Mouse (Mus musculus) kidney, adult 11 months (tissue): ENCODE measurements around the gene Tppp.
"Not testable (repeated sequence)": the region's sequence is repeated elsewhere in the genome, so short reads cannot be mapped to it uniquely, and the experiment has no call there.

ENCODE experiments used
- DNase-seq: peaks from one replicate; pipeline ENCODE4 v3.0.0; 2022

Tppp gene

DNA sequence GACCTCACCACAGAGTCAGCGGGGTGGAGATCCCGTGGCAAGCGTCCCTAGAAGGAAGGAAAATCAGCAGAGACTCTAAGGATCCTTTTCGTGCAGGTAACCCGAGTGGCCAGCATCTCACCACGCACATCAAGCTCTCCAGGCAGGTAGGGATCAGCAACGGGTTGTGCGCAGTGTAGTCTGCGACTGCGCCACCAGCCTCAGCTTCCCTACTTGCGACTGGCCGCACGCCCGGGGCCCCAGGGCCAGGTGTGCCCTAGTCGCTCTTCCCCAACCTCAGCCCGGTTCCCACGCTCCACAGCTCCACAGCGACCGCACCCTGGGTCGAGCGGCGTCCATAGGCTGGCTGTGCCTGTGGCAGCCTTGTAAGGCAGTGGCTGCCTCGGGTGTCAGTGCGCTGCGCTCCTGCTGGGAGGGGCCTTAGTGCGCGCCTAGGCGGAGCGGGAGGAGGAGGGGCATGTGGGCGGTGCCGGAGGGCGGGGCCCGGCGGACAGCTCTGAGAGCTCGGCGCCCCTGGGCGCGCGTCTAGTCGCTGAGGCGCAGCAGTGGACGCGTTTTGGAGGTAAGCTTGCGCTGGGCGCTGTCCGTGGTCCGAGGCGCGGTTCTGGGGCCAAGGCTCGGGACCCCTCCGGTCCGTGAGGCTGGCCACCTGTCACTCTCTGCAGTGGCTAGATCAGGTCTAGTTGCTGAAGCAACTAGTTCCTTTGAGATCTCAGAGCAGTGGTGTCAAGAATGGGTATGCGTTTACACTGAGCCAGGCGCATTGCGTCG is at the start of gene Tppp:
Gene Tppp, plus strand, starts transcription at position 460 of the 771 bp plus-strand sequence.
- peak; percentile 92 for DNase-seq

DNA sequence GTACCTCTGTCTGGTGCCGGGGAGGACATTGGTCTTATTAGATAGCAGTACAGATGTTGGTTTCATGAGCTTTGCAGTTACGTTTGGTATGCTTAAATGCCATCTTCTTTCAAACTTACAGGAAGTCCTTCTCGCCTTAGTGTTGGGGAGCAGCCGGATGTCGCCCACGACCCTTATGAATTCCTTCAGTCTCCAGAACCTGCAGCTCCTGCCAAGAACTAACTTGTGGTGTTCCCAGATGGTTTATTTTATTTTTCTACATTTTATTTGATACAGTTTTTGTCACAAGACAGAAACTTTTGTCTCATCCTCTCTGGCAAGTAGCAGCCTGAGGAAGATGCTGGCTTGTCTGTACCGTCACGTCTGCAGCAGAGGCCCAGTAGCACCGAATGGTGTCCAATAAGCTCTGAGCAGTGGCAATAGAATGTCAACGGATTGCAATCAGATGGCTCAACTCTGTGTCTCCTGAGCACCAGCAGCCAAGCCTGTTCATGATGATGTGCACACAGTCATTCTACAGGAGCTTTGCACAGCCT is 49.0 kb upstream of the Tppp start:
- DNase-seq = no peak

DNA sequence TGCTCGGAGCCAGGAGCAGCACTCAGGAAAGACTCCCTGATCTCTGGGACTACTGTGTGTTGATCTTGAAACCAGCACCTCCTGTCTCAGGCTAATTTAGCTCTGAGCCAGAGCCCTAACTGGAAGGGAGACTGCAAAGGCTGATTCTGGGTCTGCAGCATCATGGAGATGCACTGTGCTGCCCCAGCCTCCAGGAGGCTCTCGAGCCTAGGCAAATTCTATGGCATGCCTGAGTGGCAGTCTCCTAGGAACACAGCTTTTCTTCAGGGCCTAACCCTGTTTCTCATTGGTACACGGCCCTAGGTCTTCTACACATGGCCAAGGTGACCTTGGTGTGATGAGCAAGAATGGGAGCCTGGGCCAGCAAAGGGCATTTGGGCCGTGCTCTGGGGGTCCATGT is 48.0 kb upstream of the Tppp start:
- DNase-seq = no peak

DNA sequence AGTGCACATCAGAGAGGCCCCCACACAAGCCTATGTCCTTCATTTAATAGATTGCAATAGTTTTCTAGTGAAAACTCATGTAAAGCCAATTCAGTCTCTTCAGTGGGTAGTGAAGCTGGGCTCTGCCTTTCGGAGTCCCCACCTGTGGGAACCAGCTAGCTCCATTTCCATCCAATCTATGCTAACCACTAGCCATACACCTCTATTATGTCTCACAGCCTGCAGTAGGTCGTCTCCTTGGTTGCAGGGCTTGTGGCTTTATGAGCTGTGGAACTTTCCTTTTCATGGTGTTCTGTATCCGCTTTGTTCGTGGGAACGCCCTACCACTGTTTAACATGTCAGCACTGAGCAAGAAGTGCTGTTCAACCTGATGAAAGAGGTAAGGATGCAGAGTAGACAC is 45.7 kb upstream of the Tppp start, which contains the start of gene Zdhhc11:
Gene Zdhhc11, plus strand, starts transcription at position 301 of the 400 bp plus-strand sequence.
- DNase-seq = no peak

DNA sequence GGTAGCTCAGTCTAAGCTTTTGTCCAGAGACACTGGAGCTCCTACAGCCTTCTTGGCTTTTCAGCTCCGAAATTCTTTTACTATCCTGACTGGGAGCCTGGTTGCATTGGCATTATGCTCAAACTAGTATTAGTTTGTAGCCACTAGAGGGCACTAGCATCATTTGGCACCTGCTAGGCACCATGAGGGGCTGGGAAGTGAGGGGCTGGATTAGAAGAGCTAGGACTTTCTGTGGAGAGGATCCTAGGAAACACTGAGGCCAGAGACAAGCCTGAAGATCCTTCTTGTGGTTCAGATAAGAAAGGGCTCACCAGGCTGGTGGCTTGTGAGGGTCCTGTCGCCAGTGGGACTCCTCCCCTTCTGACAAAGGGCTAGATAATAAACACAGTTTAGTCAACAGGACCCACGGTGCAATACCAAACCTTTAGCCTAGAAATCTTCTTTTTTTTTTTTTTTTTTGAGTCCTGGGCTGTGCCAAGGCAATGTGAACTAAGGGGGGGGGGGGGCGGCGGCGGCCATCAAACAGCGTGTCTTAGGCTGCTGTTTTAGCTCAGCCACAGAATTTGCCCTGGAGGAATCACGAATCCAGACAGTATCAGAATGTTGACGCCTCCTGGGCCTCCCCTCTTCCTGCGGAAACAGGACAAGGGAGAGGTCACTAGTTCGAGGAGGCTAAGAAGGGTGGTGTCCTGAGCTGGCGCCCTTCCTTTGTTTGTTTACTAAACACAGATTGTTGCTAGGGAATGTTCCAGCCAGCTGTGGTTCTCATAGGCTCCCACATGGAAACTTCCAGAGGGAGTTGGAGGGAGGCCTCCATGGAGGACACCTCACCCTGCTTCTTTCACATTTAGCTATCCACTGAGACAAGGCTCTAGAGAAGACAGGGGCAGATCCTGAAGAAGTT is 38.4 kb upstream of the Tppp start:
- peak; percentile 86 for DNase-seq

DNA sequence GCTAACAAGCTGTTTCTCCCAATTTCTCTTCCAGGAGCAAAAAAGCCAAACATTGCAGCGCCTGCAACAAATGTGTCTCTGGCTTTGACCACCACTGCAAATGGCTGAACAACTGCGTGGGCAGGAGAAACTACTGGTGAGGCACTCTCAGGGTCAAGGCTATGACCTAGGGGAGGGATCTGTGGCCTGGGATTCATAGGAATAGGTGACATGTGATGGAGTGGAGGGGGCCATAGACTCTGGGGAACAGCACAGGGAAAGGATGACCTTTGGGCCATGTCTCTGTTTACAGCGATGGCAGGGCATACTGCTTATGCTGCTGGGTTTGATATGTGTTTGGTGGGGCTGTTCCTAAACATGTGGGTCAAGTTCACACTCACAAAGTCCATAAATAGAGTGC is 34.7 kb upstream of the Tppp start:
- no peak for DNase-seq

DNA sequence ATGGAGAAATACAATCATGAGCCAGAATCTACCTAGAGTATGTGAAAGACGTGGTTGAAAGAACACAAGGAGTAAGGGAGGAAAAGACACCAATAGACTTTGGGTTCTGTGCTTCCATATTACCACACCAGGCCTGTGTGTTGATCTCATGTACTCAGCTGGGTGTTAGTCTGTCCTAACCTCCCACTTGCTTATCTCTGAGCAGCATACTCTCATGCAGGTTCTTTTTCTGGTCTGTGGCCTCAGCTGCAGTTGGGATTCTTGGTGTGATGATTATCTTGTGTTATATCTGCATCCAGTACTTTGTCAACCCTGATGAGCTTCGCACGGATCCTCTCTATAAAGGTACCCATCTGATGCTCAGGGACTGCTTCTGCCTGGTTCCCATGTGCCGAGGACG is 32.3 kb upstream of the Tppp start:
- DNase-seq = no peak

DNA sequence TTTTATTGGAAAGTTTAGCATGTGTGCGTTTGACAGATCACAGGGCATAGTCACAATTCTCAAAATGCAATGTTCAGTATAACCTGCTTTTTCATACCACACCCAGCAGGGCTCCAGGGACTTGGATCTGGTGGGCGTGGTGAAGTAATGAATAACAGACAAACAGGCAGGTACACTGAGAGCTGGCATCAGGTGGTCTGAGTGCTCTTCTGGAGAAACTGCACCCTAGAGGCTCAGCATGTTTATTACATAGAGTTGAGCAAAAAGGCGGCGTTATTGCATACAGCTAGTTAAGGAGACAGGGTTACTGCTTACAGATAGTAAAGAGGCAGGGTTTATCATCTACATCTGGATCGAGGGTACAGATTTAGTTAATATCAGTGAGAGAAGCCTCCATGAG is 18.9 kb upstream of the Tppp start:
- no peak for DNase-seq

DNA sequence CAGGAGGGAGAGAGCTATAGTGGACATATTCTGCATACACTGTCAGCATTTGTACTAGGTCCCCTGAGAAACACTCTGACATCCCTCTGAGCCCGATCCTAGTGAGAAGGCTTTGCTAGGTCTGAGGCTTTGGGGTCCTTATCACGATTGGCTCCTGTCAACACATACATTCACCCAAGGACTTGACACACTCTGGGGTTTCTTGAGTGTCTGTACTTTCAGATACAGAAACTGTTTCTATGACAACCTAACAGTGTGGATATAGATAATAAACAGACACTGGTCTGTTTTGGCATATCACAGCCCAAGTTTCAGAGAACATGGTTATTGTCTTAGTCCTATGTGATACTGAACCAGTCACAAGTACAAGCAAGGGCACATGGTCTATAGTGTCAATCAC is 18.4 kb upstream of the Tppp start:
- DNase-seq = no peak

DNA sequence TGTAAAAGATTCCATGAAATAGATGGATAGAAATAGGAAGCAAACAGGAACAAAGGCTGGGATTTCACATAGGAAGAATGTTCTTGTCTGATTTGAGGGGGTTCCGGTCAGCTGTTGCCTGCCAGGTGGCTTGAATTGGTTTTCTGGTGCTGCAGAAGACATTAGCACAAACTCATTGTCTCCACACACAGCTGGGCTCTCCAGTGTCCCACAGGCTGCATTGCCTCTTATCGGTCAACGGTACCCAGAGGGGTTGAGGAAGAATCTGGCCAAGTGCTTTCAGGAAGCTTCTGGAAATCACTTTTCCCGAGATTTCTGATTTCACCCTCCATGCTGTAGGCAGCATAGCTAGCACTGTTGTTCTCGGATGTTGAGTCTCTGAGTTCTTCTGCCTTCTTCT is 17.9 kb upstream of the Tppp start:
- DNase-seq = no peak

DNA sequence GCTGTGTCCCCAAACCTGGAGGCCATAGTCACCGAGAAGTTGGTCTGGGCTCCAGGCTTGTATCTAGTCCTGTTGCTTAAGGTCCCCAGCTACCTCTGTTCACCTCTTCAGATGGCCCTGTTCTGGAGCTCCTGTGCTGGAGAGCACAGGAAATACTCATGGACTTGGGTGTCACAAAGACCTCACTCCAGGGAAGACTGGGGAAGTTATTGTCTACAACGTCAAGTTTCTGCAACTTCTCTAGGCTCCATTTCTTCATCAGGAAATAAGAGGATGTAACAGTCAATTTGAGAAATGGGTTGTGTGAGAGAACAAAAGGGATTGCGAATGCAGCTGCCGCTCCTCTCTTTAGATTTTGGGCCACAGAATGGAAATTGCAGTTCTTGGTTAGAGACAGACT is 12.8 kb upstream of the Tppp start:
- no peak for DNase-seq

DNA sequence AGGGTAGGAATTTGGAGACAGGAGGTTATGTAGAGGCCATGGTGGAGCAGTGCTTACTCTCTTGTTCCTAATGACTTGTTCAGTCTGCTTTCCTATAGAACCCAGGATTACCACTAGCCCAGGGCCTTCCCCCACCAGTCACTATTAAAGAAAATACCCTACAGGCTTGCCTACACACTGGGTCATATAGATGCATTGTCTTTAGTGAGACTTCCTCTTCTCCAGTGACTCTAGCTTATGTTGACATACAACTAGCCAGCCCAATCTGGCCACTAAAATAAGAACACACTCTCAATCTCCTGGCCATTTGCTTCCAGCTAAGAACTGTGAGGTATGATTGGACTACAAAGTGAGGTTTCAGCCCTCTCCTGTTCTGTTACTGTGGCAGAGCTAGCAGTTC is 8.7 kb upstream of the Tppp start:
- DNase-seq = no peak

DNA sequence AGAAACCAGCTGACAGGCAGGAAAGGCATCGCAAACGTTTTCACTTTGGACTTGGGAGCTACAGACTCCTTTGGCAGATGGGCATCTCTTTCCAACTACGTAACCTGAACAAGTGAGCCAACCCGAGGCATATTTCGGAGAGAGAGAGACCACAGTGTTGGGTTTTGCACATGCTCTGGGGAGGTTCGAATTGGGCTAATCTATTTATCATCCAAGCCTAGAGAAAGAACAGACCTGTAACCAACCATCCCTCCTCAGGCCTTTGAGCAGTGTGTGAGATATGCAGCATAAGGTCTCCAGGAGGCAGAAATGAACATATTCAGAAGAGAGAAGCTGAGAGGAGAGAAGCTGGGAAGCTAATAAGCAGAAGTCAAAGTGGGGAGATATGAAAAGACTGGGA is 8.2 kb upstream of the Tppp start:
- no peak for DNase-seq

DNA sequence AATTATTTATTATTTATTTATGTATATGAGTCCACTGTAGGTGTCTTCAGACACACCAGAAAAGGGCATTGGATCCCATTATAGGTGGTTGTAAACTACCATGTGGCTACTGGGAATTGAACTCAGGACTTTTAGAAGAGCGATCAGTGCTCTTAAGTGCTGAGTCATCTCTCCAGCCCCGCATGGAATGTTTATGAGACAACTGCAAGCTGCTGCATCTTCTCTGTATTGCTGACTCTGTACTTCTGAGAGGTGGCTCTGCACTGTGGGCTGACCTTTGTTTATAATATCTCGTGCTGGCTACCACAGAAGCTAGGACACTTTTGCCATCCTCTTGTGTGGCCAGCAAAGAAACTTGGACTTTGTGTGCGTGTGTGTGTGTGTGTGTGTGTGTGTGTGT is 7.7 kb upstream of the Tppp start:
- DNase-seq = no peak

DNA sequence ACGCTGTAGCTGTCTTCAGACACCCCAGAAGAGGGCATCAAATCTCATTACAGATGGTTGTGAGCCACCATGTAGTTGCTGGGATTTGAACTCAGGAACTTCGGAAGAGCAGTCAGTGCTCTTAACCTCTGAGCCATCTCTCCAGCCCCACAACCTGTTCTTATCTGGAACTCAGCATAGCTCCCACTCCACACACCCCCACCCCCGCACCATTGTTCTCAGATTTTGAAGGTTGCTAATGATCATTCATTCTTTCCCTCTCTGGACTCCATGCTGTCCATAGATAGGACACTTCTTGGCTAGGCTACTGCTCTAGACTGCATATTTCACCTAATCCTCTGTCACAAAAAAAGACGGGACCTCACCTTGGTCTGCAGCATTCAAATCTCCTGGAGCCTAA is 2.3 kb upstream of the Tppp start:
- DNase-seq = not testable (repeated sequence)

DNA sequence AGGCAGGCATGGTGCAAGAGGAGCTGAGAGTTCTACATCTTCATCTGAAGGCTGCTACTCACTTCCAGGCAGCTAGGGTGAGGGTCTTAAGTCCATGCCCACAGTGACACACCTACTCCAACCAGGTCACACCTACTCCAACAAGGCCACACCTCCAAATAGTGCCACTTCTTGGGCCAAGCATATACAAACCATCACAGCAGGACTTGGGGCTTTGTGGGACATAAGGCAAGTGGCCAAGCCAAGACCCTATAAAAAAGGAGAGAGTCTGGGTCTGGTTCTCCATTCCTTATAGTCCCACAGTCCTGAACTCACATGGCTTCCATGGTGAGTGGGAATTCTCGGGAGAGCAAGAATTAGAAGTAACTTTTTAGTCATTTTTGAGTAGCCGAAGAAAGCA is 991 bp upstream of the Tppp start:
- DNase-seq = not testable (repeated sequence)

DNA sequence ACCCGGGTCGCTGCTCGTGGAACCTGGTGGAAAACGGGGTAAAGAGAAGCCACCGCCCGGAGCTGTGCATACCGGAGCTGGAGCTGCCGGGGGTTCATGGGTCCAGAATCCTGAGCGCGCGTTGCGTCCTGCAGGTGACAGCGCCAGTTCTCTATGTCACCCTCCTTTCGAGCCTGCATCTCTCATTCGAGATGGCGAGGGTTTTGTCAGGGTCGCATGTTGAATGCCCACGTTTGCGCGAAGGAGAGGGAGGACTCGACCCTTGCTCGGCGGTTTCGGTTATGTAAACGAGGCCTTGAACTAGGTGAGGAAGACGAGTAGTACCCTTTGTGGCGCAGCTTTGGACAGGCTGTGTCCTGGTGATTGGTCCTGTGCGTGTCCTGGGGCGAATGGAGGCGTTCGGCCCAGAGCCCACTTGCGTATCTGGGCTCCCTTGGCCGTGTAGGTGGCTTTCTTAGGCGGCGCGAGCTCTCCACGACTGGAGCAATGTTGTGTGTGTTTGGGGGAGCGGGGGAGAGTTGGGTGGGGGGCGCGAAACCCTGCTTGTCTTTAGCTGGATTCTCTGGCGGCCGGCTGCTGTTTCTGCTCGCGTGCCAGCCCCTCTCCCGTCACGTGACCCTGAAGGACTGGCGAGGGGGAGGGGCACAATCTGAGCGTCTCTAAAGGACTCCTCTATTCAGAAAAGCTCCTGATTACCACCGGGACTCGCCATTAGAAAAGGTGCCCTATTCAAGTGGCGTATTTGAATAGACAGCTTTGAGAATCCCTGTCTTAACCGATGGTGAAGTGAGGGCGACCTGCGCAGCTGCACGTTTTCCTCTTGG is 796 bp downstream of the Tppp start:
- DNase-seq = peak; percentile 53

DNA sequence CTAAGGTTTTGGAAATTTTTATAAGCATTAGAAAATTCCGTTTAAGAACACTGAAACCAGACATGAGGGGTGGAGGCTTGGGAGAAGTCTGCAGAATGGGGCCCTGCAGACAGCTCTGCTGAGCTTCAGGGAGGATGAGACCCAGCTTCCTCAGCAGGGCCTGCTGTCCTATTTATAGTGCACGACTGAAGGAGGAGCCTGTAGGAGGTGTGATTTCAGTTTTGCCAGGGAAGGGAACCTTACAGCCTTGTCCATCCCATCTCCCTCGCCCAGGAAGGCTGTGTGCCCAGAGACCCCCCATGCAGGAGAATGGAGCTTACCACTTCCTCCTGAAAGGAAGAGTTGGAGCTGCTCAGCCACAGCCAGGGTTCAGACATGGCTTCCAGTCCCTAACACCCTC is 1.5 kb downstream of the Tppp start:
- DNase-seq = no peak

DNA sequence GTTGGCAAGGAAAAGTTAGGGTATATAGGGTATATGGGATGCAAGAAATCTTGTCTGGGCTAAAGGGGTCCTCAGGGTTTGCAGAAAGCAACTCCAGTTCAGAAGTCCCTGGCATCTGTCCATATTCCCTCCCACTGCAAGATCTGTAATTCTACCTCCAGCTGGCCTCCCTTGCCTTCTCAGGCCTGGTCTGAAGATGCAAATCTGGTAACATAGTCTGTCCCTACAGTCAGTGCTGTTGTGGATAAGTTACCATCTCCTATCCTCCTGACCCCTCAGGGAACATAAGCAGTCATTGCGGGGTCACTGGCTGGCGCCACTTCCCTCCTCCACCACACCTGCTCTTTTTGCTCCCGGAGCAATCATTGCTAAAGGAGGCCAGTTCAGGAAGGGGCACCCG is 6.7 kb downstream of the Tppp start:
- no peak for DNase-seq

DNA sequence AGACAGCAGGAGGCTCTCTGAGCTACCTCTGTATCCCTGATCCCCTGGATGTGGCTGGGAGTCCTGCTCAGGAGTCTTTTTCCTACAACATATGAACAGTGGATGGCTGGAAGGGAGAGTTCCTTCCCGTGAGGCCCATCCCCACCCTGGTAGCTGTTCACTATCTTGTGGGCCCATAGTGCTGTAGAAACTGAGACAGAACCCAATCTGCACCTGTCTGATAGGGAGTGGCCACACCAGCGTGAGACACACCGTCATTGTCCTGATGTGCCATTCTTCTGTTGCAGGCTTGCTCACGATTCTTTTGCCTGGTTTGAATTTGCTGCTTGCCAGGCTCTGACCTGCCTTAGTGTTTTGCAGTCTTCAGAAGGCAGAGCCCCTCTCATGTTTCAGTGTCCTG is 8.2 kb downstream of the Tppp start:
- no peak for DNase-seq

DNA sequence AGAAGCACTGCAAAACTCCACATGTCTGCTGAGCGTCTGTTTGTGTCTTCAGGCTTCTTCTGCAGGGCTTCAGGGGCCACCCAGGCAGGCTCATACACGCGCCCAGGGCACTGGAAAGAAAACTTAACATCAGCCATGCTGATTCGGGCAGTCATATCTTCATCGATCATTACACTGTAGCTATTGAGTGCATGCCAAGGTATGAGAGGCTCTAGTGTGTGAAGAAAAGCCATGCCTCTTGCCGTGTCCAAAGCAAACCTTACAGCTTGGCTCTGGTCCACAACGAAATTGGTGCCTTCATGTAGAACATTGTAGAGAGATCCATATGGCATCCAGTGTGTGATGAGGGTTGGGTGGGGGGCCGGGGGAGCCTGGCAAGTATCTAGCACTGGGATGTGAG is 9.8 kb downstream of the Tppp start:
- DNase-seq = not testable (repeated sequence)

DNA sequence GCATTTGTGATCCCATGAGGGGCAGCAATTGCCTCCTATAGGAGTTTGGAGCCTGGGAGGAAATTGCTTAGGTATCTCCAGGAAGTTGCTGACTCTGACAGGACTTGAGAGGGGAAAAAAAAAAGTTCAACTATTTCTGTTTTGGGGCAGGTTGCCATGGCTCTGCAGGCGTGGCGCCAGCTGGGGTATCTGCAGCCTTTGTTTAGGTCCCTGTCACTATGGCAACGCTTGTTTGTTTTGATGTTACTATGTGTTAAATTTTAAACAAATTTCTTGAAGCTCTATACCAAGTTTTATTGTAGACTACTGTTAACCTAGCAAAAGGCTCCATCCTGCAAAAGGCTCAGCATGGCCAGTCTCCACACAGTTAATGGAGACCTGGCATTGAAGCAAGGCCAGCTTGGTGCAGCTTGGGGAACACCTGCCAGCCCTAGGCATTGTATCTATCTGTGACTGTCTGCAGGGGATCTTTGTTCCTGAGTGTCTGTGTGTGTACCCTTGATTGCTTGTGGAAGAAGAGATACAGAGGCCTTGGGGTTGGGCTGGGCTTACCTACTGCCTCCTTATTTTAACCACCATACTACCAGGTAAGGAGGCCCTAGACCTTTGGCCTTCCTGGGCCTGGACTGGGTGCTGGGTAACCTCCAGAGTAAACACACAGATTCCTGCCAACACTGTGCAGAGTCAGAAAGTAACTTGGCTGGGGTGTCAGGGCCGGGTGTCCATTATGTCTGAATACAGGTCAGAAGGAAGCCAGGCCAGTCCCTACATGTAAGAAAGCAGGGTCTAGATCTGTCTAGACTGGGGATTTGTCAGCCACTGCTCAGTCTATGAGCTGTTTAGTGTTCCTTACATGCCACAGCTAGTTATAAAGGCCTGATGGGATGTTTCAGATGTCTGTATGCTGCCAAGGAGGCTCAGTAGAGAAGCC is 16.2 kb downstream of the Tppp start:
- peak; percentile 66 for DNase-seq
